Mouse (Mus musculus) liver, embryonic 11.5 days (tissue): ENCODE measurements around the gene Col10a1. TPM values are rescaled to one million over a fixed set of nuclear protein-coding genes. Genes with fewer than 3 reads are reported as not detected.

Experiments used
- ATAC-seq: fragments of 200-750 bp; cut with Nextera tagmentation; replicated peaks from 2 replicates; pipeline ENCODE4 v1.8.0; 2017; ENCODE audit warnings: moderate number of reproducible peaks, mild to moderate bottlenecking, moderate TSS enrichment, moderate library complexity; ENCODE audit not compliant: low FRiP score
- DNase-seq: peaks from one replicate; pipeline ENCODE4 v3.0.0-alpha.2; 2017; ENCODE audit warnings: low spot score
- H3K27ac ChIP-seq: fragments of 300-500 bp; sonication (generic); 2 replicates; pipeline ENCODE4 v1.5.1; 2014; ENCODE audit warnings: mild to moderate bottlenecking, low read depth, low read length, control low read depth
- H3K27me3 ChIP-seq: fragments of 300-500 bp; sonication (generic); replicated peaks from 2 replicates; pipeline ENCODE4 v1.6.1; 2014; ENCODE audit warnings: low read length, mixed read lengths; ENCODE audit not compliant: control insufficient read depth, insufficient read depth
- H3K36me3 ChIP-seq: fragments of 300-500 bp; sonication (generic); 2 replicates; pipeline ENCODE4 v1.6.1; 2014; ENCODE audit warnings: mild to moderate bottlenecking, low read length, moderate library complexity, mixed read lengths; ENCODE audit not compliant: control insufficient read depth, insufficient read depth
- H3K4me1 ChIP-seq: fragments of 300-500 bp; sonication (generic); replicated peaks from 2 replicates; pipeline ENCODE4 v1.6.1; 2014; ENCODE audit warnings: low read length, mixed read lengths; ENCODE audit not compliant: control insufficient read depth, insufficient read depth
- H3K4me2 ChIP-seq: fragments of 300-500 bp; sonication (generic); 2 replicates; pipeline ENCODE4 v1.6.1; 2014; ENCODE audit warnings: mild to moderate bottlenecking, control low read depth, moderate library complexity
- H3K4me3 ChIP-seq: fragments of 300-500 bp; sonication (generic); 2 replicates; pipeline ENCODE4 v1.5.1; 2014; ENCODE audit warnings: low read depth, low read length, control low read depth
- H3K9ac ChIP-seq: fragments of 300-500 bp; sonication (generic); 2 replicates; pipeline ENCODE4 v1.6.1; 2014; ENCODE audit warnings: low read depth, low read length, control low read depth
- H3K9me3 ChIP-seq: fragments of 300-500 bp; sonication (generic); 2 replicates; pipeline ENCODE4 v1.6.1; 2016; ENCODE audit warnings: low read length, inconsistent platforms, mixed read lengths; ENCODE audit not compliant: control insufficient read depth
- WGBS: fragments of 180-500 bp; shearing (Covaris S2); extraction: QIAGEN DNeasy Blood & Tissue Kit; methylation state at CpG from one replicate; pipeline ENCODE4 v1.1.7; 2014; 5-methylcytosine and 5-hydroxymethylcytosine counted together
- polyA plus RNA-seq: library from polyadenylated mRNA; unstranded; fragments of >200 nt; fragmentation: Nextera tagmentation; extraction: Ambion mirVana; gene quantifications from 2 replicates; pipeline ENCODE4 v1.2.1, GENCODE M21; 2014

Gene Col10a1
- 0.19 and 0.32 TPM in 2 replicates for polyA plus RNA-seq

DNA sequence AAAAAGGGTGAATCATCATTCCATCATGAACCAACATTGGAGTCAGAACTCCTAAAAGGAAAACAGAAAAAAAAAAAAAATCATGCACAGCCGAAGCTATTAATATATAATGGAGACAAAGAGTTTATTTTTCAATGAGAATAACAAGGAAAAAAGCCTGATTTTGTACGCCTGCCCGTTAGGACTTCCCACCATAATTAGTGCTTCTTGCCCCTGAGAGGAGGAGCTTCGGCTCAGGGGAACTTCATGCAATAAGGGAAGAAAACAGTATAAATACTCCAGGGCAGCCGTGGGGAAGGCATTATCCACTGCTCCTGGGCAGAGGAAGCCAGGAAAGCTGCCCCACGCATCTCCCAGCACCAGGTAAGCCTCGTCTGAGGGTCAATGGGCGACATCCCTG is at the start of gene Col10a1:
Gene Col10a1, plus strand, starts transcription at position 301 of the 400 bp plus-strand sequence.
- no peak within 1 kb of the TSS for H3K27ac ChIP-seq
- ATAC-seq: no peak
- H3K36me3 ChIP-seq: no peaks in the 10 kb centered on the region
- no peak within 1 kb of the TSS for H3K4me3 ChIP-seq
- no peaks in the 10 kb centered on the region for H3K4me1 ChIP-seq
- 83% methylated on average over 8 of the region's 8 CpGs for WGBS
- H3K9ac ChIP-seq: no peak within 1 kb of the TSS
- no peak for DNase-seq
- no peaks in the 10 kb centered on the region for H3K27me3 ChIP-seq
- H3K4me2 ChIP-seq: no peak within 1 kb of the TSS
- no peaks in the 10 kb centered on the region for H3K9me3 ChIP-seq

DNA sequence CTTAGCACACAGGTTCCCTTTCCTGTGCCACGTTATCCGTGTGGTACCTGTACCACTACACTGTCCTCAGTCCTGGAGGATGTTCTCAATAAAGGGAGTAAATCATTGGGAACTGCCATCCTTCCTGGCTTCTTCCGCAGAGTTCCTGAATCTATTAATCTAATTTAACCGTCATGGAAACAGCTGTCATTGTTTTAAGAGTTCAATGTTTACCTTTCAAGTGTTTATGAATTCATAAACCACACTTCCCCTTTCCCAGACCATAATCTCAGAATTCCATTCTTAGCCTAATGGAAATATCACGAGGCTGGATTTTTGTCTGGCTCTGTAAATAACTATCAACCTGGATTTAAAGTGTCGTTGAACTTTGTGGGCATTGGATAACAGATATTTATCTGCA is 48.8 kb upstream of the Col10a1 start:
- ATAC-seq (no peak), DNase-seq (no peak)
- Histone ChIP-seq H3K27me3 (no peaks in the 10 kb centered on the region), H3K36me3 (no peaks in the 10 kb centered on the region), H3K4me1 (no peaks in the 10 kb centered on the region), H3K9me3 (no peaks in the 10 kb centered on the region), H3K4me3 (no peak overlapping the region), H3K27ac (no peak overlapping the region), H3K4me2 (no peak overlapping the region), H3K9ac (no peak overlapping the region)
- 74% methylated on average over 6 of the region's 6 CpGs for WGBS

DNA sequence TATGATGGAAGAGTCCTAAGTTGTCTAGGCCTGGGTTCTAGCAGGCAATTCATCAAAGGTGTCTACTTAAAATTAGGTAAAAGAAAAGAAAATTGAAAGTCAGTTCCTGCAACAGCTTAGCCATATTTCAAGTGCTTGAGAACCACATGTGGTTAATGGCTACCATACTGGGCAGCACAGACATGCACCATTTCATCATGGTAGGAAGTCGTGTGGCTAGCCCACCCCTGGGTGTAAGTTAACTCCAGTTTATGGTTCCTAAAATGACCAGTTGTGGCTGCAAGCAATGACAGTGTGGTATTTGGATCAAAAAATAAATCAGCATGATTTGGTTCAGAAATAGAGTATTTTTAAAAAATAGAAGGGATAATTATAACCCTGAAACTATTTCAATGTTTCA is 47.9 kb upstream of the Col10a1 start:
- 49% methylated on average over 1 of the region's 1 CpGs for WGBS
- no peaks in the 10 kb centered on the region for H3K27me3 ChIP-seq

DNA sequence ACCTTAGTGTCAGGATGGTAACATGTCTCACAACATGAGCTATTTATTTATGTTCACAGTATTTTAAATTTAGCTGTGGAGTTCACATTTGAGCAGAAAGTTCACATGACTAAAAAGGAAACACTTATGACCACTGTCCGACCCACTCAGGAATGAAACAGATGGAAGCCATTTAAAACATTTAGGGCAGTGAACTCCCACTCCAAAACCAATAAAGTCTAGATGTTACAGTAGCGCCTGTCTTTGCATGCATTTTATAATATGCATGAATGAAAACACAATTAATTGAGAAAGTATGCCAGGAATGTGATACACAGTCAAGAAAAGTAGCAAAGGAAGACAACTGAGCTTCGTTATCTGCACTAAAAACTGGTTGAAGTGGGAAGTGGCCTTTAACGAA is 37.6 kb upstream of the Col10a1 start:
- no peak overlapping the region for H3K27ac ChIP-seq
- no peaks in the 10 kb centered on the region for H3K4me1 ChIP-seq
- DNase-seq (no peak), ATAC-seq (no peak)
- no peak overlapping the region for H3K4me3 ChIP-seq
- no peaks in the 10 kb centered on the region for H3K36me3 ChIP-seq
- H3K9me3 ChIP-seq: no peaks in the 10 kb centered on the region
- no peak overlapping the region for H3K9ac ChIP-seq
- 82% methylated on average over 4 of the region's 4 CpGs for WGBS
- no peak overlapping the region for H3K4me2 ChIP-seq
- no peaks in the 10 kb centered on the region for H3K27me3 ChIP-seq

More for the DNA sequence above, 47.9 kb upstream of the Col10a1 start:
- H3K4me3 ChIP-seq: no peak overlapping the region
- H3K27ac ChIP-seq: no peak overlapping the region
- H3K9ac ChIP-seq: no peak overlapping the region
- no peak for DNase-seq
- no peaks in the 10 kb centered on the region for H3K4me1 ChIP-seq
- no peak overlapping the region for H3K4me2 ChIP-seq
- H3K36me3 ChIP-seq: no peaks in the 10 kb centered on the region
- H3K9me3 ChIP-seq: no peaks in the 10 kb centered on the region
- ATAC-seq: no peak

DNA sequence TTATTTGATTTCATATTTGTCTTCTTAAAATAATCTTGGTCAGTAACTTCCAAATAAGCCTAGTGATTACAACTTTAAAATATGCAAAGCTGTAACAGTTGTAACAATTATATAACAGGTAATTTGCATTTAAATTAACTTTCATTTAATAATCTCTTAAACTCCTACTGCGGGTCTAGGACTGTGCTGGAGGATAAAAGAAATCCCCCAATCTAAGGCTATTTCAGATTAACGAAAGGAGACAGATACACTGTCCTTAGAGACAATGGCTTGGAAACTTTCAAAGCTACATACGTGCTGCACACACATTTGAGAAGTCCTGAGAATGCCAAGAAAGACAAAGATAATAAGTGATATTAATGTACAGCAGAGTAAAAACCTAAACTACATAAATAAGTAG is 31.5 kb upstream of the Col10a1 start:
- Histone ChIP-seq H3K27ac (no peak overlapping the region), H3K4me2 (no peak overlapping the region), H3K4me3 (no peak overlapping the region), H3K4me1 (no peaks in the 10 kb centered on the region), H3K36me3 (no peaks in the 10 kb centered on the region), H3K27me3 (no peaks in the 10 kb centered on the region), H3K9ac (no peak overlapping the region), H3K9me3 (no peaks in the 10 kb centered on the region)
- DNase-seq: no peak
- WGBS: 83% methylated on average over 3 of the region's 3 CpGs
- ATAC-seq: no peak

DNA sequence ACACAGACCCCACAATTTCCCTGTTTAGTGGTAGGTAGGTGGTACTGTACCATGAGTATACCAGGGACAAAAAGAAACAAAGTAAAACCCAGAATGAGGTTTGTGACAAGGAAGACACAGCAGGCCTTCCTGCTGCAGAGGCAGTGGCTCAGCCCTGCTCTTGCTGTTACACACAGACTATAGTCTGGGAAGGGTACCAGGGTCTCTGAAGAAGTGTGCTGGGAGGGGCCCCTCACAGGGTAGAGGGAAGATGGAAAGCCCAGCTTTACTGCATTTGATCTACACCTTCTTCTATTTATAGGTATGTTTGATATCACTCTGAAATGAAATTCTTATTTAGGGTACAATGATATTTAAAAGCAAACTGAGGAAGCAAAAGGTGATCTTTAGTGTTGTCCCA is 26.0 kb upstream of the Col10a1 start:
- no peak overlapping the region for H3K27ac ChIP-seq
- DNase-seq (no peak), ATAC-seq (no peak)
- no peaks in the 10 kb centered on the region for H3K4me1 ChIP-seq
- no peak overlapping the region for H3K4me2 ChIP-seq
- no peak overlapping the region for H3K9ac ChIP-seq
- H3K9me3 ChIP-seq: no peaks in the 10 kb centered on the region
- no peaks in the 10 kb centered on the region for H3K36me3 ChIP-seq
- no peak overlapping the region for H3K4me3 ChIP-seq
- H3K27me3 ChIP-seq: no peaks in the 10 kb centered on the region

DNA sequence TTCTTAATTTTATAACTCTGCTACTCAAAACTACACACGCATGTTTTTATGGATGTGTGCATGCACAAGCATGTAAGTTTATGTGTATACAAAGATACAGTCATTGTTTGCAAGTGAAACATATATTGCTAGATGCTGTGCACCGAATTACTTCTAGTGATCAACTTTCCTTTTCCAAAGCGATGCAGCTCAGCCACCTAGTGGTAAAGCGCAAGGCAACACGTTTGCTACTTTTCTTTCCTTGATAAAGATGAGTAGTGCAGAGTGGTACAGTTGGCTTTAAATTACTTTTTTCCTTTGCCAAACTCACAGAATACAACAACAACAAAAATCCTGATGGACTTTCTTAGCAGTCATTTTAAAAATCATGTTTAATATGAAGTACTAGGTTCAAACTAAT is 21.6 kb upstream of the Col10a1 start:
- ATAC-seq: no peak
- no peaks in the 10 kb centered on the region for H3K9me3 ChIP-seq
- 70% methylated on average over 5 of the region's 5 CpGs for WGBS
- no peak overlapping the region for H3K9ac ChIP-seq
- no peak overlapping the region for H3K4me3 ChIP-seq
- H3K4me2 ChIP-seq: no peak overlapping the region
- H3K27me3 ChIP-seq: no peaks in the 10 kb centered on the region
- H3K27ac ChIP-seq: no peak overlapping the region
- no peaks in the 10 kb centered on the region for H3K4me1 ChIP-seq
- H3K36me3 ChIP-seq: no peaks in the 10 kb centered on the region
- DNase-seq: no peak

DNA sequence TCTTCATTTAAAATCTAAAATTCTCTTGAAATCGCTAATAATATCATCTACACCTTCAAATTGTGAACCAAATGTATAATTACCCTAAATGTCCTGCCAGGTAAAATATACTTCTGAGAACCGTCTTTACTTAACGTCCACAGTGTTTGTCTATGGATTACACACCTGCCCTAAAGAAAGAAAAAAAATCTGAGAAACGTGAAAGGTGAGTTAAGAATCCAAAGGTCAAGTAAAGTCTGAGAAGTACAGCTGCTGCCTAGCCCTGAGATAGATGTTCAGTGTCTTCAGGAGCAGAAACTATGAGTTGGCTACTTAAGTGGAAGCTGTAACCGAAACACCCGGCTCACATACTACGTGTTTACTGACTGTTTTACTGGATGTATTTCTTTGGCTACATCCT is 16.4 kb upstream of the Col10a1 start:
- Histone ChIP-seq H3K4me2 (no peak overlapping the region), H3K9me3 (no peaks in the 10 kb centered on the region), H3K27me3 (no peaks in the 10 kb centered on the region), H3K9ac (no peak overlapping the region), H3K4me1 (no peaks in the 10 kb centered on the region), H3K27ac (no peak overlapping the region), H3K36me3 (no peaks in the 10 kb centered on the region), H3K4me3 (no peak overlapping the region)
- ATAC-seq (no peak), DNase-seq (no peak)
- WGBS: 88% methylated on average over 7 of the region's 7 CpGs

DNA sequence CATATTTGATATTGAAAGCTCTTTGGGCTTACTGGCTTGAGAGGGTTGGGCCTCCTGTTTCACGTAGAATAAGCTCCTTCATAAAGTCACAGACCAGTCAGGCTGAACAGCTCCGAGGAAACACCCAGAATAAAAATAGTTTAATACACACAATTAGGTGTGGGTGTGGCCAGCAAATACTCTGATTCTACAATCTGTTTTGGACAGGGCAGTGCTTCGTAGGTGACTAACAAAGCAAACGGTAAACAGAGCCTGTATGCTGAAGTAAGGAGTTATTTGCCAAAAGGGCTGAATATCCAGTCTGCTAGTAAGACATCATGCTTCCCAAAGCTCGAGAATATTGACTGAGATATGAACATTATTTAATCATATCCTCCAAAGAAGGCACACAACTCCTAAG is 4.1 kb upstream of the Col10a1 start:
- ATAC-seq (no peak), DNase-seq (no peak)
- no peak overlapping the region for H3K27ac ChIP-seq
- H3K4me3 ChIP-seq: no peak overlapping the region
- H3K9me3 ChIP-seq: no peaks in the 10 kb centered on the region
- H3K4me1 ChIP-seq: no peaks in the 10 kb centered on the region
- no peak overlapping the region for H3K4me2 ChIP-seq
- no peak overlapping the region for H3K9ac ChIP-seq
- H3K36me3 ChIP-seq: no peaks in the 10 kb centered on the region
- 82% methylated on average over 5 of the region's 5 CpGs for WGBS
- H3K27me3 ChIP-seq: no peaks in the 10 kb centered on the region
